Mouse (Mus musculus): ENCODE measurements around the gene Ybey. TPM values are rescaled to one million over a fixed set of nuclear protein-coding genes. Genes with fewer than 3 reads are reported as not detected.

Gene Ybey
- total RNA-seq, 2 experiments from 2014 or later: 4.2 to 5.0 TPM

- no peak for DNase-seq (ENCODE audit: low spot score in 2 of 2)
Measured at GRCm38 (mm10) chr10:76445996-76446681, 22.8 kb downstream of the Ybey start.

- DNase-seq (ENCODE audit: low spot score in 2 of 2): peak; percentile 95 to 98
Measured at GRCm38 (mm10) chr10:76442178-76443088, 26.5 kb downstream of the Ybey start, which contains the start of gene Pcnt. Gene Pcnt (minus strand): TSS chr10:76442786.

- DNase-seq (ENCODE audit: low spot score in 2 of 2): no peak
Measured at GRCm38 (mm10) chr10:76440281-76440680, 28.6 kb downstream of the Ybey start, which contains the start of gene AC141477.1. Gene AC141477.1 (minus strand): TSS chr10:76440444.

GRCm38 (mm10) chr10:76439107-76439890 lies 29.6 kb downstream of the Ybey start:
- no peak for DNase-seq (ENCODE audit: low spot score in 2 of 2)

- DNase-seq (ENCODE audit: low spot score in 2 of 2): no peak
Measured at GRCm38 (mm10) chr10:76433925-76434324, 35.0 kb downstream of the Ybey start.

- DNase-seq (ENCODE audit: low spot score in 2 of 2): no peak
Measured at GRCm38 (mm10) chr10:76425674-76426073, 43.2 kb downstream of the Ybey start.

- no peak for DNase-seq (ENCODE audit: low spot score in 2 of 2)
Measured at GRCm38 (mm10) chr10:76416811-76417210, 52.1 kb downstream of the Ybey start.

Other genes with a start within 250 kb of the Ybey start
- 10 to 100 TPM; 21.3 to 25.5 TPM for gene Prmt2, start 231.2 kb downstream of the Ybey start, total RNA-seq (2021)
- gene S100b, start 215.3 kb downstream of the Ybey start, total RNA-seq (2021): 10 to 100 TPM; 13.7 to 15.3 TPM
- gene Dip2a, start 123.8 kb downstream of the Ybey start, total RNA-seq (2021): 10 to 100 TPM; 19.6 to 23.9 TPM
- not detected for gene AC141477.1, start 28.7 kb downstream of the Ybey start, total RNA-seq (2021)
- gene Pcnt, start 26.3 kb downstream of the Ybey start, total RNA-seq (2021): 10 to 100 TPM; 57.6 to 59.3 TPM
- gene 2610028H24Rik, start 20.0 kb downstream of the Ybey start, total RNA-seq (2021): 1 to 10 TPM in 1 of 2 experiments, under 1 TPM in 1; 0.86 to 1.2 TPM
- 10 to 100 TPM; 38.0 to 42.9 TPM for gene Mcm3ap, start 187 bp downstream of the Ybey start, total RNA-seq (2021)
- gene Lss, start 62.5 kb upstream of the Ybey start, total RNA-seq (2021): 10 to 100 TPM; 19.0 to 19.3 TPM
- not detected for gene Spatc1l, start 93.2 kb upstream of the Ybey start, total RNA-seq (2021)
- under 1 TPM in 1 of 2 experiments, not detected in 1; 0.41 TPM for gene Ftcd, start 106.5 kb upstream of the Ybey start, total RNA-seq (2021)
- gene Col6a2, start 154.5 kb upstream of the Ybey start, total RNA-seq (2021): 100 to 1,000 TPM; 657 to 733 TPM

Measured in gastrocnemius, postnatal 4 days (tissue).